Mouse (Mus musculus): ENCODE data around the gene Gpr12. TPM values are rescaled to one million over a fixed set of nuclear protein-coding genes. Genes with fewer than 3 reads are reported as not detected.
"Not testable (repeated sequence)": the region's sequence is repeated elsewhere in the genome, so short reads cannot be mapped to it uniquely, and the experiment has no call there.

Gene Gpr12
- total RNA-seq (2015) (not detected in 2 replicates), total RNA-seq (2017) (not detected in 2 replicates)

GRCm38 (mm10) chr5:146584478-146585306 lies at the start of gene Gpr12:
Gpr12 (minus strand) TSS chr5:146585239.
- ATAC-seq (ENCODE audit: poor library complexity, severe bottlenecking): no peak

GRCm38 (mm10) chr5:146631602-146632001 lies 46.6 kb upstream of the Gpr12 start:
- ATAC-seq (ENCODE audit: poor library complexity, severe bottlenecking): no peak

GRCm38 (mm10) chr5:146630961-146631360 lies 45.9 kb upstream of the Gpr12 start:
- no peak for ATAC-seq (ENCODE audit: poor library complexity, severe bottlenecking)

GRCm38 (mm10) chr5:146629636-146630035 lies 44.6 kb upstream of the Gpr12 start:
- no peak for ATAC-seq (ENCODE audit: poor library complexity, severe bottlenecking)

GRCm38 (mm10) chr5:146628804-146629203 lies 43.8 kb upstream of the Gpr12 start:
- no peak for ATAC-seq (ENCODE audit: poor library complexity, severe bottlenecking)

GRCm38 (mm10) chr5:146627901-146628300 lies 42.9 kb upstream of the Gpr12 start:
- no peak for ATAC-seq (ENCODE audit: poor library complexity, severe bottlenecking)

- no peak for ATAC-seq (ENCODE audit: poor library complexity, severe bottlenecking)
These were observed 40.7 kb upstream of the Gpr12 start for GRCm38 (mm10) chr5:146625635-146626311.

- ATAC-seq (ENCODE audit: poor library complexity, severe bottlenecking): no peak
These were observed 26.8 kb upstream of the Gpr12 start for GRCm38 (mm10) chr5:146611830-146612229.

GRCm38 (mm10) chr5:146611009-146611408 lies 26.0 kb upstream of the Gpr12 start:
- no peak for ATAC-seq (ENCODE audit: poor library complexity, severe bottlenecking)

GRCm38 (mm10) chr5:146609646-146610045 lies 24.6 kb upstream of the Gpr12 start:
- no peak for ATAC-seq (ENCODE audit: poor library complexity, severe bottlenecking)

- no peak for ATAC-seq (ENCODE audit: poor library complexity, severe bottlenecking)
These were observed 22.8 kb upstream of the Gpr12 start for GRCm38 (mm10) chr5:146607816-146608215.

GRCm38 (mm10) chr5:146606895-146607294 lies 21.9 kb upstream of the Gpr12 start:
- no peak for ATAC-seq (ENCODE audit: poor library complexity, severe bottlenecking)

- no peak for ATAC-seq (ENCODE audit: poor library complexity, severe bottlenecking)
These were observed 21.2 kb upstream of the Gpr12 start for GRCm38 (mm10) chr5:146606221-146606620.

GRCm38 (mm10) chr5:146599970-146600369 lies 14.9 kb upstream of the Gpr12 start:
- no peak for ATAC-seq (ENCODE audit: poor library complexity, severe bottlenecking)

- ATAC-seq (ENCODE audit: poor library complexity, severe bottlenecking): not testable (repeated sequence)
These were observed 14.2 kb upstream of the Gpr12 start for GRCm38 (mm10) chr5:146599216-146599615.

- ATAC-seq (ENCODE audit: poor library complexity, severe bottlenecking): no peak
These were observed 13.4 kb upstream of the Gpr12 start for GRCm38 (mm10) chr5:146598215-146599119.

GRCm38 (mm10) chr5:146597503-146597874 lies 12.4 kb upstream of the Gpr12 start:
- peak; percentile 39; the same call in 1 of the 2 replicates for ATAC-seq (ENCODE audit: poor library complexity, severe bottlenecking)

GRCm38 (mm10) chr5:146596612-146597502 lies 11.8 kb upstream of the Gpr12 start:
- peak; percentile 53 for ATAC-seq (ENCODE audit: poor library complexity, severe bottlenecking)

- ATAC-seq (ENCODE audit: poor library complexity, severe bottlenecking): no peak
These were observed 7.5 kb upstream of the Gpr12 start for GRCm38 (mm10) chr5:146592580-146592979.

- ATAC-seq (ENCODE audit: poor library complexity, severe bottlenecking): no peak
These were observed 6.6 kb upstream of the Gpr12 start for GRCm38 (mm10) chr5:146591636-146592035.
